Comparison of ENCODE assay signal across 10 mouse cellular contexts in genomic region chr2:119587383-119587782, GRCm38 (mm10). TPM values are rescaled to one million over a fixed set of nuclear protein-coding genes. Genes with fewer than 3 reads are reported as not detected.
DNase-seq lines count a peak whose midpoint lies in the region; ATAC-seq and TF ChIP-seq lines count a peak whose summit lies in the region.
"Had no signal": no experiment of that assay in that cellular context is flagged by ENCODE, and none has a peak within 500 bp of the region (broad histone marks: within the 10 kb centered on the region; RNA-seq: fewer than 3 reads in every experiment).

No protein-coding gene starts in this region.

- peak; percentile 72 for DNase-seq in intestine, embryonic 14.5 days (ENCODE audit: low spot score)
- DNase-seq in gastrocnemius, adult 8-10 months (ENCODE audit: low spot score in 2 of 2): peak; percentile 36 to 42
- DNase-seq in left cerebral cortex, postnatal 4 days: peak; percentile 53
- DNase-seq in thymus, postnatal 14 days: peak; percentile 78

- no peaks in the 10 kb centered on the region for H3K9me3 ChIP-seq in intestine, embryonic 14.5 days (ENCODE audit: control insufficient read depth, low read length)
- H3K9me3 ChIP-seq in intestine, embryonic 16.5 days (ENCODE audit: control insufficient read depth, low read length): no peaks in the 10 kb centered on the region
- peaks cover 75% of the 10 kb centered on the region for H3K9me3 ChIP-seq in E14TG2a.4 (ENCODE audit: low read length)
- H3K9me3 ChIP-seq: embryonic facial prominence, embryonic 15.5 days; megakaryocyte, embryonic 14.5 days had no signal

- 0 out of 2 replicates have a peak, but pooled peaks have one; percentile 4 for TF ChIP-seq CTCF in E14TG2a.4 (conservative IDR thresholded peaks at IDR 0.05; ENCODE audit: low read length)
- TF ChIP-seq CTCF in bone marrow, adult 2 months (IDR thresholded peaks at IDR 0.05; ENCODE audit: control insufficient read depth, insufficient read depth, low read length): peak; percentile 93

- WGBS in intestine, embryonic 14.5 days: 21% methylated on average over 4 of the region's 4 CpGs
- WGBS in intestine, embryonic 16.5 days: 15% methylated on average over 4 of the region's 4 CpGs
- WGBS in bone marrow, adult 2 months: 23% methylated on average over 4 of the region's 4 CpGs

- ATAC-seq in intestine, embryonic 14.5 days (replicated peaks; ENCODE audit: low FRiP score, low TSS enrichment, low read depth): 0 out of 2 replicates have a peak, but pooled peaks have one; percentile 43
- ATAC-seq in intestine, embryonic 16.5 days: no peak
- peak; percentile 82 for ATAC-seq in monocyte, adult 5-6 weeks (replicated peaks; ENCODE audit: insufficient number of reproducible peaks, low FRiP score, low TSS enrichment, poor library complexity, severe bottlenecking)

- intact Hi-C loops in left cerebral cortex, postnatal 4 days (cut with DNase I): no loop called here

- no peaks in the 10 kb centered on the region for H3K27me3 ChIP-seq in intestine, embryonic 14.5 days (replicated peaks; ENCODE audit: control insufficient read depth, insufficient read depth, low read length)
- H3K27me3 ChIP-seq in intestine, embryonic 16.5 days (replicated peaks; ENCODE audit: control insufficient read depth, insufficient read depth, low read length): no peaks in the 10 kb centered on the region
- H3K27me3 ChIP-seq in E14TG2a.4 (ENCODE audit: insufficient read depth, low read length): no peaks in the 10 kb centered on the region
- H3K27me3 ChIP-seq: embryonic facial prominence, embryonic 15.5 days; megakaryocyte, embryonic 14.5 days had no signal

- H3K36me3 ChIP-seq in intestine, embryonic 14.5 days (ENCODE audit: control insufficient read depth, insufficient read depth, low read length): no peaks in the 10 kb centered on the region
- H3K36me3 ChIP-seq in intestine, embryonic 16.5 days (ENCODE audit: control insufficient read depth, insufficient read depth, low read length): no peaks in the 10 kb centered on the region
- peaks cover 28% of the 10 kb centered on the region for H3K36me3 ChIP-seq in E14TG2a.4 (ENCODE audit: insufficient read depth, low read length)

- no peaks in the 10 kb centered on the region for H3K4me1 ChIP-seq in intestine, embryonic 14.5 days (replicated peaks; ENCODE audit: control insufficient read depth, insufficient read depth, low read length)
- H3K4me1 ChIP-seq in intestine, embryonic 16.5 days (ENCODE audit: control insufficient read depth, insufficient read depth, low read length): no peaks in the 10 kb centered on the region
- H3K4me1 ChIP-seq in E14TG2a.4 (replicated peaks; ENCODE audit: low read depth, low read length): no peaks in the 10 kb centered on the region
- no peaks in the 10 kb centered on the region for H3K4me1 ChIP-seq in bone marrow, adult 2 months (ENCODE audit: control insufficient read depth, insufficient read depth, low read length)
- H3K4me1 ChIP-seq: embryonic facial prominence, embryonic 15.5 days; megakaryocyte, embryonic 14.5 days had no signal

- no peak for TF ChIP-seq POLR2A in bone marrow, adult 2 months (IDR thresholded peaks at IDR 0.05; ENCODE audit: borderline replicate concordance, control insufficient read depth, low read depth, low read length)

- no peak overlapping the region for H3K9ac ChIP-seq in intestine, embryonic 14.5 days (ENCODE audit: low read length)
- no peak overlapping the region for H3K9ac ChIP-seq in intestine, embryonic 16.5 days (ENCODE audit: low read depth, low read length)
- H3K9ac ChIP-seq: embryonic facial prominence, embryonic 15.5 days had no signal

- no peak overlapping the region for H3K27ac ChIP-seq in intestine, embryonic 14.5 days (ENCODE audit: low read depth)
- no peak overlapping the region for H3K27ac ChIP-seq in intestine, embryonic 16.5 days (ENCODE audit: low read length)
- H3K27ac ChIP-seq in bone marrow, adult 2 months (ENCODE audit: control insufficient read depth, insufficient read depth, low read depth, low read length, poor library complexity): no peak overlapping the region
- H3K27ac ChIP-seq: embryonic facial prominence, embryonic 15.5 days had no signal

- no peak overlapping the region for H3K4me2 ChIP-seq in intestine, embryonic 14.5 days (ENCODE audit: low read length)
- no peak overlapping the region for H3K4me2 ChIP-seq in intestine, embryonic 16.5 days (ENCODE audit: low read depth, low read length)
- H3K4me2 ChIP-seq: embryonic facial prominence, embryonic 15.5 days had no signal

- no peak overlapping the region for H3K4me3 ChIP-seq in intestine, embryonic 14.5 days (ENCODE audit: low read depth, low read length)
- no peak overlapping the region for H3K4me3 ChIP-seq in intestine, embryonic 16.5 days (ENCODE audit: low read length)
- H3K4me3 ChIP-seq in E14TG2a.4 (replicated peaks; ENCODE audit: low read length): no peak overlapping the region
- H3K4me3 ChIP-seq in bone marrow, adult 2 months (replicated peaks; ENCODE audit: control insufficient read depth, low read depth, low read length): no peak overlapping the region
- H3K4me3 ChIP-seq: embryonic facial prominence, embryonic 15.5 days; megakaryocyte, embryonic 14.5 days had no signal

RNA-seq across cellular contexts. Expression of gene Nusap1, which starts 30.7 kb away (rescaled TPM):
- 61.0 and 68.7 TPM in 2 replicates for polyA plus RNA-seq in intestine, embryonic 14.5 days (2014; fragmentation: Nextera tagmentation; extraction: Ambion mirVana)
- 50.5 and 57.1 TPM in 2 replicates for polyA plus RNA-seq in intestine, embryonic 16.5 days (2015; fragmentation: Nextera tagmentation; extraction: Ambion mirVana)
- polyA plus RNA-seq in bone marrow, adult 2 months (2011; ENCODE audit: insufficient read depth, insufficient read length, low replicate concordance, missing spikeins): 62.0 and 65.0 TPM in 2 replicates
- total RNA-seq in gastrocnemius, adult 8-10 months (2022): under 1 TPM in 2 of 4 experiments, not detected in 2; 0.10 to 0.38 TPM
- total RNA-seq in left cerebral cortex, postnatal 4 days (2021): 1 to 10 TPM; 4.6 to 4.8 TPM
- total RNA-seq in monocyte, adult 5-6 weeks (2017): 0.67 to 2.8 TPM (median 1.3 TPM) in 3 replicates

RNA-seq across cellular contexts. Expression of gene Oip5, which starts 30.9 kb away (rescaled TPM):
- polyA plus RNA-seq in intestine, embryonic 14.5 days (2014; fragmentation: Nextera tagmentation; extraction: Ambion mirVana): 25.8 and 29.2 TPM in 2 replicates
- 18.2 and 23.6 TPM in 2 replicates for polyA plus RNA-seq in intestine, embryonic 16.5 days (2015; fragmentation: Nextera tagmentation; extraction: Ambion mirVana)
- polyA plus RNA-seq in bone marrow, adult 2 months (2011; ENCODE audit: insufficient read depth, insufficient read length, low replicate concordance, missing spikeins): 13.0 and 22.2 TPM in 2 replicates
- total RNA-seq in gastrocnemius, adult 8-10 months (2022): under 1 TPM in 1 of 4 experiments, not detected in 3; 0.27 TPM
- 1 to 10 TPM; 2.4 to 2.8 TPM for total RNA-seq in left cerebral cortex, postnatal 4 days (2021)
- 0.67 to 1.1 TPM in 2 of 3 replicates, not detected in the other for total RNA-seq in monocyte, adult 5-6 weeks (2017)

RNA-seq across cellular contexts. Expression of gene Chp1, which starts 39.9 kb away (rescaled TPM):
- polyA plus RNA-seq in intestine, embryonic 14.5 days (2014; fragmentation: Nextera tagmentation; extraction: Ambion mirVana): 54.5 and 57.1 TPM in 2 replicates
- polyA plus RNA-seq in intestine, embryonic 16.5 days (2015; fragmentation: Nextera tagmentation; extraction: Ambion mirVana): 56.7 and 60.6 TPM in 2 replicates
- 31.5 and 36.0 TPM in 2 replicates for polyA plus RNA-seq in bone marrow, adult 2 months (2011; ENCODE audit: insufficient read depth, insufficient read length, low replicate concordance, missing spikeins)
- 10 to 100 TPM; 72.7 to 85.9 (median 82.5) TPM for total RNA-seq in gastrocnemius, adult 8-10 months (2022)
- 10 to 100 TPM; 77.2 to 81.3 TPM for total RNA-seq in left cerebral cortex, postnatal 4 days (2021)
- 78.2 to 92.9 TPM (median 91.0 TPM) in 3 replicates for total RNA-seq in monocyte, adult 5-6 weeks (2017)

RNA-seq across cellular contexts. Expression of gene Exd1, which starts 40.0 kb away (rescaled TPM):
- polyA plus RNA-seq in intestine, embryonic 14.5 days (2014; fragmentation: Nextera tagmentation; extraction: Ambion mirVana): 0.20 and 0.27 TPM in 2 replicates
- polyA plus RNA-seq in intestine, embryonic 16.5 days (2015; fragmentation: Nextera tagmentation; extraction: Ambion mirVana): 0.36 and 0.39 TPM in 2 replicates
- polyA plus RNA-seq in bone marrow, adult 2 months (2011; ENCODE audit: insufficient read depth, insufficient read length, low replicate concordance, missing spikeins): 1.0 TPM in 1 of 2 replicates, not detected in the other
- 1 to 10 TPM in 3 of 4 experiments, under 1 TPM in 1; 0.85 to 2.0 (median 1.2) TPM for total RNA-seq in gastrocnemius, adult 8-10 months (2022)
- total RNA-seq in left cerebral cortex, postnatal 4 days (2021): 1 to 10 TPM in 1 of 2 experiments, under 1 TPM in 1; 0.85 to 1.6 TPM
- total RNA-seq in monocyte, adult 5-6 weeks (2017): 0.87 TPM in 1 of 3 replicates, not detected in the others
